In the genomic region with DNA sequence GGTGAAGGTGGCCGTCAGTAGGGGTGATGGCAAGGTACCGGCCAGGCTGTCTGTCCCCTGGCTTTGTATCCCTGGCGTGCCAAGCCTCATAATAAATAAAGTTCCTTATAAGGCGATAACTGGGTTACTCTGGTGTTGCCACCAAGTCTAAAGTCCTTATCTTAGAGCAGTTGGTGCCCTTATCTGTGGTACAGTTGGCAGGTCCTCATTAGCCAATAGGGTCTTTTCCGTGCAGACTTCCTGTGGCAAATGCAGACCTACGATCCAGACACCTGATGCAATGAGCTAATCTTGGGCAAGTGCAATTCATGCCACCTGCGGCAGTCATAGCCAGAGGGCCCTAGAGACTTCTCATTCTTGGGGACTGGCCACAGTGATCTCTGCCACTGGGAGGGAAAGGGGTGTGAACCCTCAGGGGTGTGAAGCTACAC, we compare ENCODE assay signal across 10 mouse cellular contexts. TPM values are rescaled to one million over a fixed set of nuclear protein-coding genes. Genes with fewer than 3 reads are reported as not detected.
DNase-seq lines count a peak whose midpoint lies in the region; ATAC-seq and TF ChIP-seq lines count a peak whose summit lies in the region.
"Had no signal": no experiment of that assay in that cellular context is flagged by ENCODE, and none has a peak within 500 bp of the region (broad histone marks: within the 10 kb centered on the region; RNA-seq: fewer than 3 reads in every experiment).

No protein-coding gene starts in this region.

- H3K4me1 ChIP-seq in embryonic facial prominence, embryonic 15.5 days, result no peaks in the 10 kb centered on the region
- H3K4me1 ChIP-seq in liver, embryonic 12.5 days, result peaks cover 48% of the 10 kb centered on the region
- H3K4me1 ChIP-seq in lung, postnatal 0 days (ENCODE audit: insufficient read depth, low read depth, low read length), result no peaks in the 10 kb centered on the region
- no peaks in the 10 kb centered on the region for H3K4me1 ChIP-seq in forebrain, embryonic 11.5 days (replicated peaks; ENCODE audit: control insufficient read depth, insufficient read depth, low read length)
- H3K4me1 ChIP-seq: forebrain, embryonic 13.5 days had no signal

- H3K9ac ChIP-seq in embryonic facial prominence, embryonic 15.5 days, result no peak overlapping the region
- H3K9ac ChIP-seq in liver, embryonic 12.5 days, result peak overlapping the region; percentile 64
- H3K9ac ChIP-seq in lung, postnatal 0 days (replicated peaks; ENCODE audit: low read depth), result no peak overlapping the region
- no peak overlapping the region for H3K9ac ChIP-seq in forebrain, embryonic 11.5 days (ENCODE audit: low read length)
- H3K9ac ChIP-seq: forebrain, embryonic 13.5 days had no signal

- H3K9me3 ChIP-seq in embryonic facial prominence, embryonic 15.5 days (replicated peaks), result no peaks in the 10 kb centered on the region
- H3K9me3 ChIP-seq in liver, embryonic 12.5 days (replicated peaks), result no peaks in the 10 kb centered on the region
- no peaks in the 10 kb centered on the region for H3K9me3 ChIP-seq in lung, postnatal 0 days (ENCODE audit: low read length)
- H3K9me3 ChIP-seq in forebrain, embryonic 11.5 days (ENCODE audit: control insufficient read depth, low read length), result no peaks in the 10 kb centered on the region
- H3K9me3 ChIP-seq: forebrain, embryonic 13.5 days had no signal

- H3K27me3 ChIP-seq in embryonic facial prominence, embryonic 15.5 days, result no peaks in the 10 kb centered on the region
- H3K27me3 ChIP-seq in liver, embryonic 12.5 days (replicated peaks), result 0 out of 2 replicates have a peak, but pooled peaks cover 9% of the 10 kb centered on the region
- no peaks in the 10 kb centered on the region for H3K27me3 ChIP-seq in lung, postnatal 0 days (replicated peaks; ENCODE audit: insufficient read depth, low read length)
- H3K27me3 ChIP-seq in forebrain, embryonic 11.5 days (ENCODE audit: control insufficient read depth, insufficient read depth, low read length), result no peaks in the 10 kb centered on the region
- H3K27me3 ChIP-seq: forebrain, embryonic 13.5 days had no signal

- H3K4me3 ChIP-seq in embryonic facial prominence, embryonic 15.5 days (replicated peaks), result no peak overlapping the region
- no peak overlapping the region for H3K4me3 ChIP-seq in liver, embryonic 12.5 days
- H3K4me3 ChIP-seq in lung, postnatal 0 days (ENCODE audit: low read depth, low read length), result no peak overlapping the region
- no peak overlapping the region for H3K4me3 ChIP-seq in forebrain, embryonic 11.5 days (ENCODE audit: low read depth, low read length)
- H3K4me3 ChIP-seq: forebrain, embryonic 13.5 days had no signal

- TF ChIP-seq CTCF in lung, postnatal 0 days (IDR thresholded peaks at IDR 0.05), result no peak

- 78% methylated on average over 7 of the region's 7 CpGs for WGBS in embryonic facial prominence, embryonic 15.5 days
- 22% methylated on average over 7 of the region's 7 CpGs for WGBS in liver, embryonic 12.5 days (ENCODE audit: insufficient replicate concordance)
- 73% methylated on average over 7 of the region's 7 CpGs for WGBS in lung, postnatal 0 days
- WGBS in forebrain, embryonic 11.5 days, result 88% methylated on average over 7 of the region's 7 CpGs

- no peak overlapping the region for H3K4me2 ChIP-seq in embryonic facial prominence, embryonic 15.5 days (replicated peaks)
- peak overlapping the region; percentile 54 for H3K4me2 ChIP-seq in liver, embryonic 12.5 days
- H3K4me2 ChIP-seq in lung, postnatal 0 days (replicated peaks; ENCODE audit: low read depth, low read length), result no peak overlapping the region
- no peak overlapping the region for H3K4me2 ChIP-seq in forebrain, embryonic 11.5 days (ENCODE audit: low read depth, low read length, severe bottlenecking)
- H3K4me2 ChIP-seq: forebrain, embryonic 13.5 days had no signal

- no peak overlapping the region for H3K27ac ChIP-seq in embryonic facial prominence, embryonic 15.5 days (replicated peaks)
- H3K27ac ChIP-seq in liver, embryonic 12.5 days, result peak overlapping the region; percentile 80
- no peak overlapping the region for H3K27ac ChIP-seq in lung, postnatal 0 days (ENCODE audit: low read length)
- no peak overlapping the region for H3K27ac ChIP-seq in forebrain, embryonic 11.5 days (ENCODE audit: low read depth, low read length)
- H3K27ac ChIP-seq: forebrain, embryonic 13.5 days had no signal

- ATAC-seq in embryonic facial prominence, embryonic 15.5 days (ENCODE audit: insufficient number of reproducible peaks, low FRiP score, low TSS enrichment, low read depth), result peak; percentile 51; the same call in 1 of the 2 replicates
- ATAC-seq in liver, embryonic 12.5 days, result peak; percentile 92
- ATAC-seq in lung, postnatal 0 days, result no peak
- no peak for ATAC-seq in forebrain, embryonic 11.5 days (replicated peaks; ENCODE audit: low FRiP score)
- ATAC-seq: forebrain, embryonic 13.5 days had no signal

- no peak for TF ChIP-seq EP300 in lung, postnatal 0 days (IDR thresholded peaks at IDR 0.05)

- DNase-seq in adrenal gland, postnatal 14 days, result peak; percentile 2
- no peak for DNase-seq in adrenal gland, adult (ENCODE audit: inconsistent age in 2 of 2, low spot score in 1 of 2)
- peak; percentile 15 for DNase-seq in naive thymus-derived CD4-positive, alpha-beta T cell, adult 2 months (ENCODE audit: low read depth)
- DNase-seq in urinary bladder, postnatal 10 days (ENCODE audit: low spot score), result no peak
- no peak for DNase-seq in lung, postnatal 0 days (ENCODE audit: low spot score)
- no peak for DNase-seq in forebrain, embryonic 11.5 days (ENCODE audit: low spot score)
- DNase-seq: gastrocnemius, postnatal 36 days had no signal

- H3K36me3 ChIP-seq in embryonic facial prominence, embryonic 15.5 days, result no peaks in the 10 kb centered on the region
- no peaks in the 10 kb centered on the region for H3K36me3 ChIP-seq in liver, embryonic 12.5 days
- H3K36me3 ChIP-seq in lung, postnatal 0 days (ENCODE audit: insufficient read depth, low read length), result no peaks in the 10 kb centered on the region
- no peaks in the 10 kb centered on the region for H3K36me3 ChIP-seq in forebrain, embryonic 11.5 days (ENCODE audit: control insufficient read depth, insufficient read depth, low read length)

RNA-seq across cellular contexts. Expression of gene Galnt6, which starts 9.2 kb away (rescaled TPM):
- total RNA-seq in adrenal gland, postnatal 14 days (2021), result 8.1 and 11.9 TPM in 2 replicates
- polyA plus RNA-seq in embryonic facial prominence, embryonic 15.5 days (2015; fragmentation: Nextera tagmentation; extraction: Ambion mirVana), result 4.0 and 4.5 TPM in 2 replicates
- 0.96 and 1.3 TPM in 2 replicates for polyA plus RNA-seq in liver, embryonic 12.5 days (2016; fragmentation: Nextera tagmentation; extraction: Ambion mirVana)
- polyA plus RNA-seq in lung, postnatal 0 days (2015; fragmentation: Nextera tagmentation; extraction: Ambion mirVana), result 1.2 TPM in 2 replicates
- polyA plus RNA-seq in forebrain, embryonic 11.5 days (2014; fragmentation: Nextera tagmentation; extraction: Ambion mirVana), result 0.12 and 0.20 TPM in 2 replicates

RNA-seq across cellular contexts. Expression of gene Slc4a8, which starts 23.2 kb away (rescaled TPM):
- 10.4 and 14.6 TPM in 2 replicates for total RNA-seq in adrenal gland, postnatal 14 days (2021)
- 4.8 TPM in 2 replicates for polyA plus RNA-seq in embryonic facial prominence, embryonic 15.5 days (2015; fragmentation: Nextera tagmentation; extraction: Ambion mirVana)
- 0.47 and 0.70 TPM in 2 replicates for polyA plus RNA-seq in liver, embryonic 12.5 days (2016; fragmentation: Nextera tagmentation; extraction: Ambion mirVana)
- 3.9 and 5.5 TPM in 2 replicates for polyA plus RNA-seq in lung, postnatal 0 days (2015; fragmentation: Nextera tagmentation; extraction: Ambion mirVana)
- 12.3 and 12.8 TPM in 2 replicates for polyA plus RNA-seq in forebrain, embryonic 11.5 days (2014; fragmentation: Nextera tagmentation; extraction: Ambion mirVana)

RNA-seq across cellular contexts. Expression of gene Cela1, which starts 50.6 kb away (rescaled TPM):
- 26.1 and 32.9 TPM in 2 replicates for total RNA-seq in adrenal gland, postnatal 14 days (2021)
- polyA plus RNA-seq in embryonic facial prominence, embryonic 15.5 days (2015; fragmentation: Nextera tagmentation; extraction: Ambion mirVana), result 4.5 and 5.3 TPM in 2 replicates
- polyA plus RNA-seq in liver, embryonic 12.5 days (2016; fragmentation: Nextera tagmentation; extraction: Ambion mirVana), result 8.7 and 11.0 TPM in 2 replicates
- 5.0 and 11.4 TPM in 2 replicates for polyA plus RNA-seq in lung, postnatal 0 days (2015; fragmentation: Nextera tagmentation; extraction: Ambion mirVana)
- polyA plus RNA-seq in forebrain, embryonic 11.5 days (2014; fragmentation: Nextera tagmentation; extraction: Ambion mirVana), result 1.1 and 1.3 TPM in 2 replicates
- total RNA-seq: gastrocnemius, postnatal 36 days had no signal

Comparison
In these comparisons a context has a peak if more than half of its experiments do, and no peak if none do; other contexts are left out.
1. DNase-seq: peak in adrenal gland, postnatal 14 days (single experiment) and naive thymus-derived CD4-positive, alpha-beta T cell, adult 2 months (single experiment); none in adrenal gland, adult (0 of 2), urinary bladder, postnatal 10 days (single experiment), lung, postnatal 0 days (single experiment) and forebrain, embryonic 11.5 days (single experiment).
2. ATAC-seq: peak in embryonic facial prominence, embryonic 15.5 days (single experiment) and liver, embryonic 12.5 days (single experiment); none in lung, postnatal 0 days (single experiment) and forebrain, embryonic 11.5 days (single experiment).